Mouse (Mus musculus) CH12.LX (cell line): ENCODE data around the gene Aebp1. TPM values are rescaled to one million over a fixed set of nuclear protein-coding genes. Genes with fewer than 3 reads are reported as not detected.

Experiments used
- DNase-seq: peaks from one replicate; pipeline ENCODE4 v3.0.0-alpha.2; 2013; ENCODE audit errors: extremely low read depth
- H3K27ac ChIP-seq: 2 replicates; pipeline ENCODE4 v1.5.1; 2012; ENCODE audit warnings: low read depth, mild to moderate bottlenecking, control low read depth, moderate library complexity; ENCODE audit not compliant: insufficient read depth
- H3K27me3 ChIP-seq: replicated peaks from 2 replicates; pipeline ENCODE3; 2012; ENCODE audit warnings: inconsistent platforms
- H3K36me3 ChIP-seq, 2 experiments: replicated peaks in 1 of 2; 2 replicates each; pipeline versions ENCODE3 to v1.6.1; 2012; ENCODE audit warnings: inconsistent platforms in 1 of 2, low read length in 1 of 2, mild to moderate bottlenecking in 1 of 2, mixed read lengths in 1 of 2, moderate library complexity in 1 of 2; ENCODE audit not compliant: control insufficient read depth in 1 of 2, insufficient read depth in 1 of 2
- H3K4me1 ChIP-seq, 2 experiments: 2 replicates each; pipeline ENCODE4 v1.6.1; 2012; ENCODE audit warnings: inconsistent platforms in 1 of 2, moderate library complexity in 1 of 2; ENCODE audit not compliant: insufficient read depth in 2 of 2, control insufficient read depth in 1 of 2
- H3K4me2 ChIP-seq: 2 replicates; pipeline ENCODE4 v1.6.1; 2012; ENCODE audit warnings: low read depth, mild to moderate bottlenecking, control low read depth; ENCODE audit not compliant: poor library complexity, insufficient read depth, severe bottlenecking
- H3K4me3 ChIP-seq, 3 experiments: fragments of 150-350 bp in 1 of 3; sonication (generic) in 1 of 3; replicated peaks in 1 of 3; 2 replicates each; pipeline versions ENCODE3 to v1.5.1; 2011 to 2012; ENCODE audit warnings: low read depth in 2 of 3, low read length in 2 of 3, mild to moderate bottlenecking in 2 of 3, moderate library complexity in 2 of 3, control low read depth in 1 of 3, improper control_type of control experiment in 1 of 3, inconsistent platforms in 1 of 3, mixed read lengths in 1 of 3; ENCODE audit not compliant: poor library complexity in 1 of 3
- H3K79me2 ChIP-seq: replicated peaks from 2 replicates; pipeline ENCODE4 v1.6.1; 2012; ENCODE audit warnings: mild to moderate bottlenecking, moderate library complexity; ENCODE audit not compliant: control insufficient read depth, poor library complexity, insufficient read depth, severe bottlenecking; ENCODE audit errors: extremely low read depth
- H3K9ac ChIP-seq: 2 replicates; pipeline ENCODE4 v1.6.1; 2012; ENCODE audit warnings: low read depth, mild to moderate bottlenecking, control low read depth, moderate library complexity; ENCODE audit not compliant: insufficient read depth
- H3K9me3 ChIP-seq: replicated peaks from 2 replicates; pipeline ENCODE3; 2012; ENCODE audit warnings: low read length, inconsistent platforms, mixed read lengths
- BHLHE40 ChIP-seq: IDR thresholded peaks from 2 replicates; pipeline ENCODE4 v1.6.1; 2011; ENCODE audit warnings: mild to moderate bottlenecking, low read depth, low read length, improper control_type of control experiment
- E2F4 ChIP-seq: IDR thresholded peaks from 2 replicates; pipeline ENCODE4 v1.6.1; 2011; ENCODE audit warnings: low read depth, low read length, improper control_type of control experiment; ENCODE audit not compliant: insufficient replicate concordance
- ELF1 ChIP-seq: IDR thresholded peaks from 2 replicates; pipeline ENCODE4 v1.6.1; 2014; ENCODE audit warnings: low read depth, mild to moderate bottlenecking, inconsistent platforms, low read length, improper control_type of control experiment
- ETS1 ChIP-seq: conservative IDR thresholded peaks from 2 replicates; pipeline ENCODE4 v1.6.1; 2012; ENCODE audit warnings: low read depth, mild to moderate bottlenecking, inconsistent platforms, low read length, improper control_type of control experiment, moderate library complexity
- HCFC1 ChIP-seq: IDR thresholded peaks from 2 replicates; pipeline ENCODE4 v1.6.1; 2012; ENCODE audit warnings: low read depth, mild to moderate bottlenecking, inconsistent platforms, low read length, improper control_type of control experiment
- JUN ChIP-seq: IDR thresholded peaks from 2 replicates; pipeline ENCODE4 v1.6.1; 2011; ENCODE audit warnings: low read depth, mild to moderate bottlenecking, low read length, improper control_type of control experiment, moderate library complexity; ENCODE audit not compliant: insufficient read depth
- MAX ChIP-seq: IDR thresholded peaks from 2 replicates; pipeline ENCODE4 v1.6.1; 2011; ENCODE audit warnings: low read length, improper control_type of control experiment
- MYC ChIP-seq: IDR thresholded peaks from 2 replicates; pipeline ENCODE4 v1.6.1; 2011; ENCODE audit warnings: low read depth, mild to moderate bottlenecking, improper control_type of control experiment, low read length
- RAD21 ChIP-seq: IDR thresholded peaks from 2 replicates; pipeline ENCODE4 v1.6.1; 2011; ENCODE audit warnings: low read depth, mild to moderate bottlenecking, low read length, improper control_type of control experiment, moderate library complexity
- RCOR1 ChIP-seq: conservative IDR thresholded peaks from 2 replicates; pipeline ENCODE4 v1.6.1; 2012; ENCODE audit warnings: low read depth, mild to moderate bottlenecking, inconsistent platforms, low read length, improper control_type of control experiment
- TBP ChIP-seq: conservative IDR thresholded peaks from 2 replicates; pipeline ENCODE4 v1.6.1; 2011; ENCODE audit warnings: low read depth, low read length, improper control_type of control experiment
- UBTF ChIP-seq: IDR thresholded peaks from 2 replicates; pipeline ENCODE4 v1.6.1; 2012; ENCODE audit warnings: low read depth, mild to moderate bottlenecking, inconsistent platforms, low read length, improper control_type of control experiment, moderate library complexity
- USF1 ChIP-seq: IDR thresholded peaks from 2 replicates; pipeline ENCODE4 v1.6.1; 2014; ENCODE audit warnings: low read depth, mild to moderate bottlenecking, inconsistent platforms, low read length, improper control_type of control experiment
- ZKSCAN1 ChIP-seq: IDR thresholded peaks from 2 replicates; pipeline ENCODE4 v1.6.1; 2012; ENCODE audit warnings: low read depth, inconsistent platforms, low read length, improper control_type of control experiment, borderline replicate concordance
- ZMIZ1 ChIP-seq: IDR thresholded peaks from 2 replicates; pipeline ENCODE4 v1.6.1; 2012; ENCODE audit warnings: low read depth, mild to moderate bottlenecking, inconsistent platforms, low read length, improper control_type of control experiment
- ZNF384 ChIP-seq: IDR thresholded peaks from 2 replicates; pipeline ENCODE4 v1.6.1; 2012; ENCODE audit warnings: low read depth, low read length, improper control_type of control experiment, inconsistent platforms
- dilution Hi-C: fragments of 300-500 bp; cut with MboI; formaldehyde crosslinking; loops from 2 replicates; pipeline ENCODE4 v1.14.3; 2020; ENCODE audit warnings: low sequenced_read_pairs; ENCODE audit not compliant: extremely low pct_unique_long_range_greater_than_20kb, extremely low pct_ligation_motif_present
- in situ Hi-C: fragments of 300-500 bp; cut with MboI; formaldehyde crosslinking; loops from 3 replicates; pipeline ENCODE4 v1.14.3; 2019; ENCODE audit warnings: low sequenced_read_pairs, low pct_ligation_motif_present, low pct_unique_long_range_greater_than_20kb, mixed read lengths
- polyA plus RNA-seq: library from polyadenylated mRNA; unstranded; fragments of >175 nt; gene quantifications from 2 replicates; pipeline ENCODE4 v1.2.1, GENCODE M21; 2012; ENCODE audit warnings: low read depth; ENCODE audit not compliant: insufficient read length
- total RNA-seq, 2 experiments: library from RNA; depleted of rRNA; stranded (reverse); fragments of 300-350 nt in 1 of 2; fragments of >200 nt in 1 of 2; gene quantifications; 2 replicates each; pipeline ENCODE4 v1.2.3; 2012 to 2014

Gene Aebp1
- total and polyA plus RNA-seq, 3 experiments, result 0.34 to 1.4 TPM; not detected in 1

GRCm38 (mm10) chr11:5829327-5829726 lies 32.4 kb upstream of the Aebp1 start:
- no peaks in the 10 kb centered on the region for H3K9me3 ChIP-seq
- in situ Hi-C loops, result no loop called here
- dilution Hi-C loops, result no loop called here
- TF ChIP-seq MYC (no peak), E2F4 (no peak), ZKSCAN1 (no peak), ETS1 (no peak), ZMIZ1 (no peak), HCFC1 (no peak), ELF1 (no peak), MAX (no peak), BHLHE40 (no peak), RCOR1 (no peak), UBTF (no peak), RAD21 (no peak), JUN (no peak), ZNF384 (no peak)
- peaks cover 3 to 20% of the 10 kb centered on the region in 2 experiments; a peak in 3 of 4 replicates for H3K4me1 ChIP-seq
- no peak overlapping the region for H3K4me3 ChIP-seq
- H3K9ac ChIP-seq, result no peak overlapping the region
- DNase-seq, result no peak
- no peak overlapping the region for H3K4me2 ChIP-seq
- H3K79me2 ChIP-seq, result no peaks in the 10 kb centered on the region
- peaks cover 52 to 55% of the 10 kb centered on the region in 2 experiments for H3K36me3 ChIP-seq
- H3K27ac ChIP-seq, result no peak overlapping the region
- no peaks in the 10 kb centered on the region for H3K27me3 ChIP-seq

DNA sequence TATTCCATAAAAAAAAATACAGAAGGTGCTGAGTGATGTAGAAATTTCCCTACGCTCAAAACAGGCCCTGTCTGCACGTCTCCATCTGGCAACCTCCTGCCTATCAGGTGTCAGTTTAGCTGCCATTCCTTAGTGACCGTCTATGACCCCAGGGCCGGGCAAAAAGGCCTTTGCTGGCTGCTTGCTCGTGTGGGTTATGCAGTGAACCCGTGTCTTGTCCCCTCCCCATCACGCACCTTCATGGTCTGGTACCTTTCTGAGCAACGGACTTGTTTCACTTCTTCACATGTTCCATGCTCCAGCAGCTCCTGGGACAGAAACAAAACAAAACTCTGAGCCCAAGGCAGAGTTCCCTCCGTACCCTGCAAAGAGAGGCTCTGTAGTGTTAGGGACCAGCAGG lies 27.2 kb upstream of the Aebp1 start:
- Histone ChIP-seq H3K4me2 (no peak overlapping the region), H3K4me1 (peaks cover 16 to 50% of the 10 kb centered on the region in 2 experiments), H3K9ac (no peak overlapping the region), H3K9me3 (peaks cover 2% of the 10 kb centered on the region), H3K36me3 (peaks cover 44 to 48% of the 10 kb centered on the region in 2 experiments), H3K4me3 (no peak overlapping the region), H3K79me2 (no peaks in the 10 kb centered on the region), H3K27ac (no peak overlapping the region), H3K27me3 (no peaks in the 10 kb centered on the region)
- TF ChIP-seq RCOR1 (no peak), USF1 (no peak), TBP (no peak), BHLHE40 (peak; percentile 32; the same call in 1 of the 2 replicates)
- in situ Hi-C loops (no loop called here), dilution Hi-C loops (no loop called here)
- DNase-seq, result no peak
